Mouse (Mus musculus) left cerebral cortex, adult 18-20 months (tissue): ENCODE data around the gene Gm13089. TPM values are rescaled to one million over a fixed set of nuclear protein-coding genes. Genes with fewer than 3 reads are reported as not detected.
"Not testable (repeated sequence)": the region's sequence is repeated elsewhere in the genome, so short reads cannot be mapped to it uniquely, and the experiment has no call there.

Experiments
- DNase-seq, 2 experiments: peaks; one replicate each; pipeline ENCODE4 v3.0.0; 2021 to 2022; ENCODE audit warnings: low spot score in 2 of 2, mixed read lengths in 1 of 2
- long read RNA-seq, 2 experiments: library from polyadenylated mRNA; stranded (forward); transcript quantifications; one replicate each; pipeline ENCODE4 v2.0.0; 2021
- total RNA-seq, 2 experiments: library from RNA; stranded (reverse); gene quantifications; 2 replicates each; pipeline ENCODE4 v1.2.3; 2021

Gm13089 gene
- total RNA-seq = not detected
- long read RNA-seq, experiment 1 = 0 reads
- long read RNA-seq, experiment 2 = 0 reads

GRCm38 (mm10) chr4:143702611-143703010, at the start of gene Gm13089:
TSS of gene Gm13089 (minus strand) at chr4:143702711.
- DNase-seq = no peak

- DNase-seq = no peak
Measured at GRCm38 (mm10) chr4:143719155-143719554, 16.6 kb upstream of the Gm13089 start, which contains the start of gene Gm13078. TSS of gene Gm13078 (plus strand) at chr4:143719455.

GRCm38 (mm10) chr4:143657146-143657545, 45.4 kb downstream of the Gm13089 start, which contains the start of gene Gm13088:
TSS of gene Gm13088 (minus strand) at chr4:143657246.
- DNase-seq = not testable (repeated sequence)

Other genes starting within 250 kb of the Gm13089 start
- not detected for gene Gm13043, start 191.4 kb downstream of the Gm13089 start, total RNA-seq
- gene Gm13040, start 166.8 kb downstream of the Gm13089 start, total RNA-seq = not detected
- not detected for gene BC080695, start 151.0 kb downstream of the Gm13089 start, total RNA-seq
- not detected for gene Gm13057, start 151.0 kb downstream of the Gm13089 start, total RNA-seq
- gene Gm13083, start 87.7 kb downstream of the Gm13089 start, total RNA-seq = not detected
- not detected for gene Gm13088, start 45.5 kb downstream of the Gm13089 start, total RNA-seq
- gene Gm13078, start 16.7 kb upstream of the Gm13089 start, total RNA-seq = not detected
- gene Gm13023, start 86.6 kb upstream of the Gm13089 start, total RNA-seq = not detected
- gene Gm13084, start 113.4 kb upstream of the Gm13089 start, total RNA-seq = not detected
- not detected for gene Gm13103, start 143.8 kb upstream of the Gm13089 start, total RNA-seq
- not detected for gene Pramef6, start 197.7 kb upstream of the Gm13089 start, total RNA-seq
- gene Pramef25, start 248.3 kb upstream of the Gm13089 start, total RNA-seq = not detected